Mouse (Mus musculus): ENCODE data around the gene Dmgdh. TPM values are rescaled to one million over a fixed set of nuclear protein-coding genes. Genes with fewer than 3 reads are reported as not detected.

Gene Dmgdh
- polyA plus RNA-seq, 1 experiment from 2014 or later, result not detected

GRCm38 (mm10) chr13:93724206-93724605 is 50.0 kb downstream of the Dmgdh start:
- H3K27ac ChIP-seq, result no peak overlapping the region
- WGBS (ENCODE audit: missing documents), result 8% methylated on average over 2 of the region's 2 CpGs
- no peaks in the 10 kb centered on the region for H3K79me2 ChIP-seq (ENCODE audit: inconsistent target)
- H3K36me3 ChIP-seq (ENCODE audit: inconsistent target), result no peaks in the 10 kb centered on the region
- no peak overlapping the region for H3K4me3 ChIP-seq (ENCODE audit: inconsistent target)

GRCm38 (mm10) chr13:93735131-93735636 is 61.0 kb downstream of the Dmgdh start:
- Histone ChIP-seq H3K36me3 (ENCODE audit: inconsistent target) (no peaks in the 10 kb centered on the region), H3K79me2 (ENCODE audit: inconsistent target) (no peaks in the 10 kb centered on the region), H3K27ac (no peak overlapping the region), H3K4me3 (ENCODE audit: inconsistent target) (no peak overlapping the region)
- 82% methylated on average over 5 of the region's 5 CpGs for WGBS (ENCODE audit: missing documents)

- Histone ChIP-seq H3K36me3 (ENCODE audit: inconsistent target) (no peaks in the 10 kb centered on the region), H3K79me2 (ENCODE audit: inconsistent target) (no peaks in the 10 kb centered on the region), H3K4me3 (ENCODE audit: inconsistent target) (no peak overlapping the region), H3K27ac (no peak overlapping the region)
- 84% methylated on average over 8 of the region's 8 CpGs for WGBS (ENCODE audit: missing documents)
These were observed 69.9 kb downstream of the Dmgdh start for GRCm38 (mm10) chr13:93744118-93744517.

- H3K27ac ChIP-seq, result no peak overlapping the region
- WGBS (ENCODE audit: missing documents), result 93% methylated on average over 14 of the region's 14 CpGs
- H3K36me3 ChIP-seq (ENCODE audit: inconsistent target), result no peaks in the 10 kb centered on the region
- no peaks in the 10 kb centered on the region for H3K79me2 ChIP-seq (ENCODE audit: inconsistent target)
- no peak overlapping the region for H3K4me3 ChIP-seq (ENCODE audit: inconsistent target)
These were observed 78.6 kb downstream of the Dmgdh start for GRCm38 (mm10) chr13:93752597-93753400.

- Histone ChIP-seq H3K27ac (no peak overlapping the region), H3K79me2 (ENCODE audit: inconsistent target) (no peaks in the 10 kb centered on the region), H3K4me3 (ENCODE audit: inconsistent target) (no peak overlapping the region), H3K36me3 (ENCODE audit: inconsistent target) (no peaks in the 10 kb centered on the region)
- 6% methylated on average over 4 of the region's 4 CpGs for WGBS (ENCODE audit: missing documents)
These were observed 80.9 kb downstream of the Dmgdh start for GRCm38 (mm10) chr13:93755084-93755483.

GRCm38 (mm10) chr13:93756674-93757073 is 82.4 kb downstream of the Dmgdh start:
- WGBS (ENCODE audit: missing documents), result 94% methylated on average over 7 of the region's 7 CpGs
- Histone ChIP-seq H3K79me2 (ENCODE audit: inconsistent target) (no peaks in the 10 kb centered on the region), H3K4me3 (ENCODE audit: inconsistent target) (no peak overlapping the region), H3K27ac (no peak overlapping the region), H3K36me3 (ENCODE audit: inconsistent target) (no peaks in the 10 kb centered on the region)

GRCm38 (mm10) chr13:93757514-93757913 is 83.3 kb downstream of the Dmgdh start:
- no peak overlapping the region for H3K27ac ChIP-seq
- no peaks in the 10 kb centered on the region for H3K79me2 ChIP-seq (ENCODE audit: inconsistent target)
- H3K36me3 ChIP-seq (ENCODE audit: inconsistent target), result no peaks in the 10 kb centered on the region
- 98% methylated on average over 6 of the region's 6 CpGs for WGBS (ENCODE audit: missing documents)
- no peak overlapping the region for H3K4me3 ChIP-seq (ENCODE audit: inconsistent target)

GRCm38 (mm10) chr13:93758149-93758898 is 84.1 kb downstream of the Dmgdh start:
- Histone ChIP-seq H3K27ac (no peak overlapping the region), H3K79me2 (ENCODE audit: inconsistent target) (no peaks in the 10 kb centered on the region), H3K4me3 (ENCODE audit: inconsistent target) (no peak overlapping the region), H3K36me3 (ENCODE audit: inconsistent target) (no peaks in the 10 kb centered on the region)
- 52% methylated on average over 14 of the region's 14 CpGs for WGBS (ENCODE audit: missing documents)

GRCm38 (mm10) chr13:93761831-93762230 is 87.6 kb downstream of the Dmgdh start:
- no peaks in the 10 kb centered on the region for H3K36me3 ChIP-seq (ENCODE audit: inconsistent target)
- no peak overlapping the region for H3K4me3 ChIP-seq (ENCODE audit: inconsistent target)
- H3K27ac ChIP-seq, result no peak overlapping the region
- no peaks in the 10 kb centered on the region for H3K79me2 ChIP-seq (ENCODE audit: inconsistent target)
- 89% methylated on average over 8 of the region's 8 CpGs for WGBS (ENCODE audit: missing documents)

- H3K27ac ChIP-seq, result no peak overlapping the region
- no peaks in the 10 kb centered on the region for H3K79me2 ChIP-seq (ENCODE audit: inconsistent target)
- H3K4me3 ChIP-seq (ENCODE audit: inconsistent target), result no peak overlapping the region
- no peaks in the 10 kb centered on the region for H3K36me3 ChIP-seq (ENCODE audit: inconsistent target)
- WGBS (ENCODE audit: missing documents), result 26% methylated on average over 3 of the region's 3 CpGs
These were observed 88.6 kb downstream of the Dmgdh start for GRCm38 (mm10) chr13:93762879-93763278.

- H3K36me3 ChIP-seq (ENCODE audit: inconsistent target), result no peaks in the 10 kb centered on the region
- WGBS (ENCODE audit: missing documents), result 93% methylated on average over 13 of the region's 13 CpGs
- no peak overlapping the region for H3K27ac ChIP-seq
- H3K4me3 ChIP-seq (ENCODE audit: inconsistent target), result no peak overlapping the region
- H3K79me2 ChIP-seq (ENCODE audit: inconsistent target), result no peaks in the 10 kb centered on the region
These were observed 90.2 kb downstream of the Dmgdh start for GRCm38 (mm10) chr13:93764321-93764973.

- WGBS (ENCODE audit: missing documents), result 37% methylated on average over 9 of the region's 9 CpGs
- H3K4me3 ChIP-seq (ENCODE audit: inconsistent target), result no peak overlapping the region
- H3K36me3 ChIP-seq (ENCODE audit: inconsistent target), result no peaks in the 10 kb centered on the region
- H3K79me2 ChIP-seq (ENCODE audit: inconsistent target), result no peaks in the 10 kb centered on the region
- no peak overlapping the region for H3K27ac ChIP-seq
These were observed 96.9 kb downstream of the Dmgdh start for GRCm38 (mm10) chr13:93771031-93771587.

GRCm38 (mm10) chr13:93771588-93772278 is 97.5 kb downstream of the Dmgdh start, which contains the start of gene Arsb:
TSS of gene Arsb (plus strand) at chr13:93771630.
- WGBS (ENCODE audit: missing documents), result under 1% methylated on average over 62 of the region's 66 CpGs
- H3K79me2 ChIP-seq (ENCODE audit: inconsistent target), result no peaks in the 10 kb centered on the region

GRCm38 (mm10) chr13:93772279-93772636 is 98.0 kb downstream of the Dmgdh start:
- no peaks in the 10 kb centered on the region for H3K79me2 ChIP-seq (ENCODE audit: inconsistent target)
- 8% methylated on average over 8 of the region's 8 CpGs for whole genome bisulfite sequencing (ENCODE audit: missing documents)
- no peaks in the 10 kb centered on the region for H3K36me3 ChIP-seq (ENCODE audit: inconsistent target)
- peak overlapping the region; percentile 75 for H3K27ac ChIP-seq
- peak overlapping the region; percentile 69 for H3K4me3 ChIP-seq (ENCODE audit: inconsistent target)

More at GRCm38 (mm10) chr13:93771588-93772278, 97.5 kb downstream of the Dmgdh start, which contains the start of gene Arsb:
- Histone ChIP-seq H3K36me3 (ENCODE audit: inconsistent target) (no peaks in the 10 kb centered on the region), H3K27ac (peak within 1 kb of the TSS; percentile 75), H3K4me3 (ENCODE audit: inconsistent target) (peak within 1 kb of the TSS; percentile 69)
